Mouse (Mus musculus) stomach, embryonic 14.5 days (tissue): Measurements from ENCODE around the gene Mdga1. TPM values are rescaled to one million over a fixed set of nuclear protein-coding genes. Genes with fewer than 3 reads are reported as not detected.

Source experiments
- ATAC-seq: fragments of 200-750 bp; cut with Nextera tagmentation; 2 replicates; pipeline ENCODE4 v1.8.0; 2017; ENCODE audit warnings: low read depth, moderate TSS enrichment; ENCODE audit not compliant: insufficient number of reproducible peaks, insufficient read depth, low FRiP score
- H3K27ac ChIP-seq: fragments of 300-500 bp; sonication (generic); 2 replicates; pipeline ENCODE4 v1.5.1; 2014; ENCODE audit warnings: mild to moderate bottlenecking, low read length, moderate library complexity, mixed read lengths
- H3K27me3 ChIP-seq: fragments of 300-500 bp; sonication (generic); 2 replicates; pipeline ENCODE4 v1.6.1; 2014; ENCODE audit warnings: low read length, control low read depth, mixed read lengths; ENCODE audit not compliant: control insufficient read depth, insufficient read depth
- H3K36me3 ChIP-seq: fragments of 300-500 bp; sonication (generic); 2 replicates; pipeline ENCODE4 v1.6.1; 2014; ENCODE audit warnings: mild to moderate bottlenecking, control low read depth, low read length, moderate library complexity, mixed read lengths; ENCODE audit not compliant: control insufficient read depth, insufficient read depth
- H3K4me1 ChIP-seq: fragments of 300-500 bp; sonication (generic); 2 replicates; pipeline ENCODE4 v1.6.1; 2014; ENCODE audit warnings: low read length, control low read depth, mixed read lengths; ENCODE audit not compliant: control insufficient read depth, insufficient read depth
- H3K4me2 ChIP-seq: fragments of 300-500 bp; sonication (generic); replicated peaks from 2 replicates; pipeline ENCODE4 v1.6.1; 2014; ENCODE audit warnings: low read depth, low read length, control low read depth
- H3K4me3 ChIP-seq: fragments of 300-500 bp; sonication (generic); 2 replicates; pipeline ENCODE4 v1.5.1; 2014; ENCODE audit warnings: low read depth, low read length, control low read depth
- H3K9ac ChIP-seq: fragments of 300-500 bp; sonication (generic); replicated peaks from 2 replicates; pipeline ENCODE4 v1.6.1; 2014; ENCODE audit warnings: low read depth, mild to moderate bottlenecking, control low read depth, low read length, moderate library complexity, mixed read lengths
- H3K9me3 ChIP-seq: fragments of 300-500 bp; sonication (generic); 2 replicates; pipeline ENCODE4 v1.6.1; 2016; ENCODE audit warnings: low read depth, low read length, control low read depth; ENCODE audit not compliant: control insufficient read depth
- WGBS: fragments of 180-500 bp; shearing (Covaris S2); extraction: QIAGEN DNeasy Blood & Tissue Kit; methylation state at CpG from one replicate; pipeline ENCODE4 v1.1.7; 2014; 5-methylcytosine and 5-hydroxymethylcytosine counted together
- polyA plus RNA-seq: library from polyadenylated mRNA; unstranded; fragments of >200 nt; fragmentation: Nextera tagmentation; extraction: Ambion mirVana; gene quantifications from 2 replicates; pipeline ENCODE4 v1.2.1, GENCODE M21; 2014

The Mdga1 gene
- polyA plus RNA-seq, 1 experiment from 2014 or later = 5.9 TPM

DNA sequence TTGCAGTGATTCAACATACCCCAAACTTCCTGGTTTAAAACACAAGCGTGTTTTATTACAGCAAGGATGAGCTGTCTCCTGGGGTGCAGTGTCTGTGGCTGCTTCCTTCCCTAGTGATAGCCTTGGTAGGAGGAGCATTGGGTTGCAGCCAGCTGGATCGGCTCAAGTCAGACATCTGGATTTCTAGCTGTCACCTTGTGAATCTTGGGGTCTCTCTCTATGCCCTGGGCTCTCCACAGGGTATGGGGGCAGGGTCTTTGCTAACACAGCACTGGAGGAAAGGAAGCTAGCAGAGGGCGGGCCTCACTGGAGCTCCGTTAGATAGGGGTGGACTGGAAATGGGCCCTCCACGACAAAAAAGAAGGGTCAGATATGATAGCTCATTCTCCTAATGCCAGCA, 57.2 kb downstream of the Mdga1 start:
- no peak overlapping the region for H3K4me3 ChIP-seq
- H3K9ac ChIP-seq = no peak overlapping the region
- no peaks in the 10 kb centered on the region for H3K27me3 ChIP-seq
- no peak for ATAC-seq
- H3K4me2 ChIP-seq = no peak overlapping the region
- WGBS = 26% methylated on average over 5 of the region's 5 CpGs
- no peaks in the 10 kb centered on the region for H3K9me3 ChIP-seq
- no peak overlapping the region for H3K27ac ChIP-seq
- H3K4me1 ChIP-seq = peaks cover 3% of the 10 kb centered on the region; the same call in 1 of the 2 replicates
- no peaks in the 10 kb centered on the region for H3K36me3 ChIP-seq

DNA sequence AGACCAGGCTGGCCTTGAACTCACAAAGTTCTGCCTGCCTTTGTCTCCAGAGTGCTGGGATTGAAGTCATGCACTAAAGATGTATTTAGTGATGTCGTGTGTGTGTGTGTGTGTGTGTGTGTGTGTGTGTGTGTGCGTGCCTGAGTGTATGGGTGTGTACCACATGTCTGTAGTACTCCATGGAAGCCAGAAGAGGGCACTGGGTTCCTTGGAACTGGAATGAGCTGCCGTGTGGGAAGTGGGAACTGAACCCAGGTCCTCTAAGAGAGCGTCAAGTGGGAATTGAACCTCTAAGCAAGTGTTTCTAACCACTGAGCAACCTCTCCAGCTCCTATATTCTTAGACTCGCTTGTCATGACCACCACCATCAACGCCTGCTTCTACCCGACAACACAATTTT, 60.9 kb downstream of the Mdga1 start:
- no peak for ATAC-seq
- Histone ChIP-seq H3K4me1 (no peaks in the 10 kb centered on the region), H3K27ac (no peak overlapping the region), H3K36me3 (no peaks in the 10 kb centered on the region), H3K27me3 (no peaks in the 10 kb centered on the region), H3K9ac (no peak overlapping the region), H3K9me3 (no peaks in the 10 kb centered on the region), H3K4me3 (no peak overlapping the region), H3K4me2 (no peak overlapping the region)
- 95% methylated on average over 7 of the region's 7 CpGs for WGBS

DNA sequence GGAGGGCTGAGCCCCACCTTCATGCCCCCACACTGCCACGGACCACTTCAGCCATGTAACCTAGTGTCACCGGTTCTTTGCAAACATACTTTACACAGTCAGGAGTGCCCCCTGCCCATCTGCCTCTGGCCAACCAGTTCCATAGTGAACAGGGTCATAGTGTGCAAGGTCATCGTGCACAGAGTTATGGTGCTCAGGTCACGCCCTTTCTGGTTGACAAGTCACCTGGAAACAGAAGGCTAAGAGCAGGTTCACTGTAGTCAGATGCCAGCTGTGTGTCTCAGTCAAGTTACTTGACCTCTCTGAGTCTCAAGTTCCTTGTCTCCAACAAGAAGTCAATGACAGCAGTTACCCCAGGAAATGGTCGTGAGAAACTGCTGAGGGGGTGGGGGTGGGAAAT, 65.2 kb downstream of the Mdga1 start:
- 64% methylated on average over 5 of the region's 5 CpGs for WGBS
- Histone ChIP-seq H3K4me1 (no peaks in the 10 kb centered on the region), H3K36me3 (no peaks in the 10 kb centered on the region), H3K9ac (no peak overlapping the region), H3K27ac (no peak overlapping the region), H3K4me2 (no peak overlapping the region), H3K4me3 (no peak overlapping the region), H3K27me3 (no peaks in the 10 kb centered on the region), H3K9me3 (no peaks in the 10 kb centered on the region)
- ATAC-seq = no peak

DNA sequence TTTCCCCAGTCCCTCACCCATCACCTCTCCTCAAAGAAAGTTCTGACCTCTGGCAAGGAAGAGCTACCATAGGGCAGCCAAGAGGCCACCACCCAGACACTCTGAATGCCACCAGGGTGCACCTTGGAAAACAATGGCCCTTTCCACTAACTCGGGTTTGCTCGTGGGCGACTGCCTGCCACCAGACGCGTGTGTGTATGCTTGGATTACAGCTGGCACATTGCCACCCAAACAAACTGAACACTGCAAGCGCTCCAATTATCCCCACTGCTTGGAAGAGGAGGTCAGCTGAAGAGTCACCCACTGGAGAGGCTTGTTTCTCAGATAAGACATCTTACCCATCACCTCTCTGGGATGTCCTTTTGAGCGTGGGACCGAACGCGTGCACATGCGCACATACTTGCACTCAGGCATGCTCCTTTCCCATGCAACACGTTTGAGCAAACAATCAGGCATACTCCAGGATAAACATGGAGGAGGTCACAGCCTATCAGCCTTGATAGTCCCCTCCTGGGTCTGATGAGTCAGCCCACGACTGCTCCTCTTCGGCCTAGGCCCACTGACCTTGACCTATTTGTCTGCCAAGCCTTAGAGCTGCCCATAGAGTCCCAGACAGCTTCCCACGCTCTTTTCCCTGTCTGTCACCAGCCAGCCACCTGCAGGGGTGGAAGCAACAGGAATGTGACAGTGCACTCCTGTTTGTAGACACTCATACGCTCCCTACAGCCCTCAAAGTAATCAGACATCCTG, 67.3 kb downstream of the Mdga1 start:
- Histone ChIP-seq H3K27ac (no peak overlapping the region), H3K9ac (no peak overlapping the region), H3K36me3 (no peaks in the 10 kb centered on the region), H3K9me3 (no peaks in the 10 kb centered on the region), H3K4me3 (no peak overlapping the region), H3K4me1 (no peaks in the 10 kb centered on the region), H3K4me2 (no peak overlapping the region), H3K27me3 (no peaks in the 10 kb centered on the region)
- 58% methylated on average over 16 of the region's 16 CpGs for WGBS
- ATAC-seq = no peak

DNA sequence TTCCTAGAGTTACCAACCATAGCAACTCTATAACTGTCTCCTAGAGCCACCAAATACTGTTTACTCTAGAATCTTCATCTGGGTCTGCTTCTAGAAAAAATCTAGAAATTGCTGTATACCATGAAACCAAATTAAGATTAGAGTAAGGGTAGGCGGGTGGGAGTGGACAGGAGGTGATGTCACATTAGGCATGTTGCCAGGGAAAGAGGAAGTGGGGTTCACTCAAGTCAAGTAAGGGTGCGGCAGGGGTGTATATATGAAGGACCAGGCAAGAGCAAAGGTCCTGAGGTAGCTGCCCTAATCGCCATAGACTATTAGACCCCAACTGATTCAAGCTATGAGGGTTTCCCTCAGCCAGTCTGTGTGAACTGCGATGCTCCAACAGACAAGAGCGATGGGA, 69.6 kb downstream of the Mdga1 start:
- Histone ChIP-seq H3K4me3 (no peak overlapping the region), H3K9ac (no peak overlapping the region), H3K27ac (no peak overlapping the region), H3K4me2 (no peak overlapping the region), H3K36me3 (no peaks in the 10 kb centered on the region), H3K4me1 (0 out of 2 replicates have a peak, but pooled peaks cover 4% of the 10 kb centered on the region), H3K9me3 (no peaks in the 10 kb centered on the region), H3K27me3 (0 out of 2 replicates have a peak, but pooled peaks cover 3% of the 10 kb centered on the region)
- 87% methylated on average over 5 of the region's 5 CpGs for WGBS
- no peak for ATAC-seq

DNA sequence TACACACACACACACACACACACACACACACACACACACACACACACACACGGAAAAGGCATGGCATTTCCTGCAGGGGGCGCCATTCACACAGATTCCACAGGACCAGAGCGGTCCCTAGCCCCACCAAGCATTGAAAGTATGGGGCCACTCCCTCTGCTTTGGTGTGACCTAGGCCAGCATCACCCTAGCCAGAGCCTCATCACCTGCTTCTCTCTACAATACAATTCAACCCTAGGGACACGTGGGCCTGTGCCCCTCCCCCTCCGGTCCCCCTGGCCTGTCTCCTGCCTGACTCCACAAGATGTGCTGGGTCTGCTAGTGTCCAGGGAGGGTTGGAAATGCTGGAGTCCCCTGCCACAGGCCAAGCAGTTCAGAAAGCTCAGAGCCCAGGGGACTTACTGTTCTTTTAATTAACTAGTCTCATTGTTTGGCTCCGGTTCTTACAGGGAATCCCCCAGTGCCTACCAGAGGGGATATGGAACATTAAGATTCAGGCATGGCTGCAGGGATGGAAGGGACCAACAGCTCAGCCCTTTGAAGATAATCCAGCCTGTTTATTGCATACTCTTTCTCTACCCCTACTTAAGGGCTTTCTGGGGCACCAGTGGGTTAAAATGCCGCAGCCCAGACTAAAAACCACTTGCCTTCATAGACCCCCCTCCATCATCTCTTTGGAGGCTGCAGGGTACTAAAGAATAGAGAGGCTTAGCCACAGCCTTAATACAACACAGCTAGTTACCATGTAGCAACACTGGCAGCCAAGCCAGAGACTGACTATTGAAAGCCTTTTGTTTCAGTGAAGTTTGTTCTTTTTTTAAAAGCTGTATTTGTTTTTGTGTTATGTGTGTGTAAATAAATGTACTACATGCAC, 73.5 kb downstream of the Mdga1 start:
- Histone ChIP-seq H3K9me3 (no peaks in the 10 kb centered on the region), H3K27me3 (0 out of 2 replicates have a peak, but pooled peaks cover 3% of the 10 kb centered on the region), H3K4me2 (no peak overlapping the region), H3K4me3 (no peak overlapping the region), H3K27ac (no peak overlapping the region), H3K36me3 (no peaks in the 10 kb centered on the region), H3K9ac (no peak overlapping the region), H3K4me1 (0 out of 2 replicates have a peak, but pooled peaks cover 4% of the 10 kb centered on the region)
- WGBS = 15% methylated on average over 7 of the region's 7 CpGs
- no peak for ATAC-seq

DNA sequence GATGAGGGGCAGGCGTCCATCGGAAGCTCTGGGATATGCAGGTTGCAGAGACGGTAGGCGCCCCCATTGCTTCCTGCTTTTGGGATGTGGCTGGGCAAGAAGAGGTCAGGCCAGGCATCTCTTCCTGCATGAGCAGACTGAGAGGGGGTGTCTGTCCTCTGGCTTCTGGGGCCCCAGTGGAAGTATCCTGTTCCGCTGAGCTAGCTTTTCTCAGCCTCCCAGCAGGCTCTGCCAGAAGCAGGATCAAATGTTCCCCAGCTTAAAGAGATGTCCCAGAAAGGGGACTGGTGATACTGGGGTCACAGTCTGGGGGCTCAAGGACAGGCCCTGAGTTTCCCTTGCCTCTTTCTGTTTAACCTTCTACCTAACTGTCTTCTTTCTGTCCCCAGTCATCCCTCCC, 74.3 kb downstream of the Mdga1 start:
- no peaks in the 10 kb centered on the region for H3K9me3 ChIP-seq
- H3K36me3 ChIP-seq = no peaks in the 10 kb centered on the region
- 0 out of 2 replicates have a peak, but pooled peaks cover 3% of the 10 kb centered on the region for H3K27me3 ChIP-seq
- H3K9ac ChIP-seq = no peak overlapping the region
- H3K4me3 ChIP-seq = no peak overlapping the region
- 77% methylated on average over 5 of the region's 5 CpGs for WGBS
- H3K27ac ChIP-seq = no peak overlapping the region
- no peak for ATAC-seq
- no peak overlapping the region for H3K4me2 ChIP-seq
- H3K4me1 ChIP-seq = peaks cover 10% of the 10 kb centered on the region

DNA sequence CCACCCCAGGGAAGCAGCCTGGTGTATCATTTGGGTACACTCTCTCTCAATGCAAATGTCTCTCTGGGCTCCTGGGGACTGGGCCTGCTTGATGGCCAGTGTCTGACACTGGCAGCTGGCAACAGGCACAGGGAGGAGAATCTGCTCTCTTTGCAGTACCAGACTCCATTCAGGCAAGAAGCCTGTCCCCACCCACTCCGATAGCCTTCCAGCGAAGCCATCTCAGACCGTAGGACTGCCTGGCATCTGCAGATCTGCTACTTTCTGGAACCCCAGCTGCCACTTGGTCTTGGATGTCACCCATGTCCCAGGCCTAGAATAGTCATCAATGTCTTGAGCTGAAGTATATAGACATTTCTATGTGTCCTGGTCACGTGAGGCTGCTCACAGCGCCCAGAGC, 74.9 kb downstream of the Mdga1 start:
- Histone ChIP-seq H3K27ac (no peak overlapping the region), H3K9me3 (no peaks in the 10 kb centered on the region), H3K4me1 (peaks cover 15% of the 10 kb centered on the region), H3K4me3 (no peak overlapping the region), H3K9ac (no peak overlapping the region), H3K27me3 (0 out of 2 replicates have a peak, but pooled peaks cover 3% of the 10 kb centered on the region), H3K36me3 (no peaks in the 10 kb centered on the region), H3K4me2 (no peak overlapping the region)
- WGBS = 86% methylated on average over 5 of the region's 5 CpGs
- ATAC-seq = no peak
